Mouse (Mus musculus) lung, adult 2 months (tissue): Measurements from ENCODE around the gene Rbm34.

ENCODE experiments used
- CTCF ChIP-seq: fragments of 200-500 bp; IDR thresholded peaks from 2 replicates; pipeline ENCODE4 v1.5.1; 2011; ENCODE audit warnings: mild to moderate bottlenecking, low read length, control low read depth; ENCODE audit not compliant: insufficient read depth
- POLR2A ChIP-seq: fragments of 200-500 bp; IDR thresholded peaks from 2 replicates; pipeline ENCODE4 v1.6.1; 2011; ENCODE audit warnings: low read depth, mild to moderate bottlenecking, control low read depth, low read length, borderline replicate concordance; ENCODE audit errors: extremely low read depth

DNA sequence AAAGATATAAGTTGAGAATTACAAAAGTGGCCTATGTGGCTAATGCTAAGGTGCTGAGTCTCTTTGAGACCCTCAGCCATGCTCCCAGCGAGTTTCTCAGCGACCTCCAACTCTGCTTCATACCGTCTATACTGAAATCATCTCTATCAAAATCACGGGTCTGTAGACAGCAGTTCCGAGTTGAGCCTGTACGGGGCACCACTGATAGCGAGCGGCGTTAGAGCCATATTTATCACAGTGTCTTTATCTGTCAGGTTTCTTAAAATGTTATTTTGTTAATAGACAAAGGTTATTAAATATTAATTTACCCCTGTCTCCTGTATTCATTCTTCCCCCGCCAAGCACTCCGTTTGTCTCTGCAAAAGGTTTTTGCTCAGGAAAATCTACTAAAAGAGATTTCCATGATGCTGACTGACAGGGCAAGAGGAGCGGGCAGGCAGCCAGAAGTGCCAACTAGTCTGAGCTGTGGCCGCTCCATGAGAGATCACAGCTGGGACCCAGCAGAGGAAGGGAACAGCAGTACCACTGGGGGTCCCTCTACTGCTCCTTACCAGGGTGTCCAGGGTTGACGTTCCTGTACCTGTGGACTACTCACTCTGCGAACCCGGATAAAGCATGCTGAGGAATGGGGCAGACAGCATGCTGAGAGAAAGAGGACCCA, 17.6 kb upstream of the Rbm34 start:
- TF ChIP-seq POLR2A (no peak), CTCF (no peak)
